Mouse (Mus musculus) erythroblast, embryonic 14.5 days (primary cell): ENCODE measurements around the gene Pde4d. TPM values are rescaled to one million over a fixed set of nuclear protein-coding genes. Genes with fewer than 3 reads are reported as not detected.

Source experiments
- H3K27me3 ChIP-seq: 2 replicates; pipeline ENCODE4 v1.6.1; 2012; ENCODE audit warnings: inconsistent platforms; ENCODE audit not compliant: control insufficient read depth
- H3K36me3 ChIP-seq: 2 replicates; pipeline ENCODE4 v1.6.1; 2012; ENCODE audit warnings: mild to moderate bottlenecking, inconsistent platforms; ENCODE audit not compliant: control insufficient read depth
- H3K4me1 ChIP-seq: 2 replicates; pipeline ENCODE4 v1.6.1; 2012; ENCODE audit warnings: inconsistent platforms; ENCODE audit not compliant: control insufficient read depth
- H3K4me3 ChIP-seq: replicated peaks from 2 replicates; pipeline ENCODE3; 2012; ENCODE audit warnings: moderate library complexity, mild to moderate bottlenecking, inconsistent platforms
- H3K9me3 ChIP-seq: 2 replicates; pipeline ENCODE4 v1.6.1; 2012; ENCODE audit warnings: low read length, inconsistent platforms, mixed read lengths; ENCODE audit not compliant: control insufficient read depth
- GATA1 ChIP-seq: IDR thresholded peaks from 2 replicates; pipeline ENCODE4 v1.6.1; 2012; ENCODE audit warnings: low read length, inconsistent platforms, mixed read lengths
- TAL1 ChIP-seq: IDR thresholded peaks from 3 replicates; pipeline ENCODE4 v1.6.1; 2012; ENCODE audit warnings: low read length, inconsistent platforms, mixed read lengths
- polyA plus RNA-seq: library from polyadenylated mRNA; stranded (reverse); fragments of >175 nt; gene quantifications from 2 replicates; pipeline ENCODE4 v1.2.3, GENCODE M21; 2012

Gene Pde4d
- polyA plus RNA-seq, 1 experiment = 0.23 TPM

GRCm38 (mm10) chr13:110002081-110002480 is 1552.3 kb downstream of the Pde4d start:
- no peaks in the 10 kb centered on the region for H3K9me3 ChIP-seq
- no peak for TF ChIP-seq TAL1
- no peak for TF ChIP-seq GATA1
- no peak overlapping the region for H3K4me3 ChIP-seq
- H3K27me3 ChIP-seq = no peaks in the 10 kb centered on the region; the same call in 1 of the 2 replicates
- no peaks in the 10 kb centered on the region for H3K4me1 ChIP-seq
- no peaks in the 10 kb centered on the region for H3K36me3 ChIP-seq

Other genes with a start within 250 kb of the Pde4d start
- gene Elovl7, start 235.5 kb upstream of the Pde4d start, polyA plus RNA-seq = not detected in 2 replicates
- gene Depdc1b, start 133.6 kb upstream of the Pde4d start, polyA plus RNA-seq = 0.55 and 0.86 TPM in 2 replicates